Mouse (Mus musculus) kidney, adult 2 months (tissue): ENCODE data around the gene Hist2h3c2.

Experiments used
- CTCF ChIP-seq: fragments of 200-500 bp; conservative IDR thresholded peaks from 2 replicates; pipeline ENCODE4 v1.5.1; 2011; ENCODE audit warnings: low read depth, mild to moderate bottlenecking, control low read depth, low read length, moderate library complexity, mixed read lengths; ENCODE audit not compliant: insufficient read depth, insufficient read length
- POLR2A ChIP-seq: fragments of 200-500 bp; IDR thresholded peaks from one replicate; pipeline ENCODE4 v1.6.1; 2011; ENCODE audit warnings: low read depth, low read length, control low read depth

GRCm38 (mm10) chr3:96220765-96221639, 17.9 kb downstream of the Hist2h3c2 start, which contains the start of the genes Hist2h2ac and Hist2h2be:
- no peak for TF ChIP-seq CTCF
- peak; percentile 86 for TF ChIP-seq POLR2A
